Mouse (Mus musculus): Measurements from ENCODE around the gene Kcnj8.

Kcnj8 gene

DNA sequence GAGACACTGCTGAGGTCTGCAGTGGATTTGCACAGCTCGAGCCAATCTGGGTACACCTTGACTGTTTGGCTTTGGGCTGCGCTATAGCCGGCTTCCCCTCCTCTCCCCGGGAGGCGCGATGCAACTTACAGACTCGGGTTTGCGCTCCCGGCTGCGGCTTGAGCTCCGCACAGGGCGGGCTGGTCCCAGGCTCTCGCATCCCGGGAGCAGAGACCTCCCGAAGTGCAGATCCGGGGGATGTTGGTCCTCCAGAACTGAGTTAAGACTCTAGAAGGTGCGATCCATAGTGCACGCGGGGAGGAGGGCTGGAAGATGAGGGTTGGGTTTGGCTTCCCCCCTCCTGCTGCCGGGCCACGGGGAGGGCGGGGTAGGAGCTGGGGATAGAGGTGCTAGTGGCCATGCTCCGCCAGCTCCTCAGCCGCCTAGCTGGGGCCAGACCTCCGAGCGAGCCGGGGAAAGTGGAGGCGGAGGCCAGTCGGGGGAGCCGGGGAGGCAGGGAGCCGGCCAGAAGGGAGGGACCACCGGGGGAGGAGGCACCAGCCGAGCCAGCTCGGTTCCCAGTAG, at the start of gene Kcnj8:
Gene Kcnj8, minus strand, starts transcription at position 560 of the 564 bp plus-strand sequence.
- DNase-seq: peak; percentile 42 to 53

GRCm38 (mm10) chr6:142616659-142617058, 45.2 kb upstream of the Kcnj8 start:
- no peak for DNase-seq

DNA sequence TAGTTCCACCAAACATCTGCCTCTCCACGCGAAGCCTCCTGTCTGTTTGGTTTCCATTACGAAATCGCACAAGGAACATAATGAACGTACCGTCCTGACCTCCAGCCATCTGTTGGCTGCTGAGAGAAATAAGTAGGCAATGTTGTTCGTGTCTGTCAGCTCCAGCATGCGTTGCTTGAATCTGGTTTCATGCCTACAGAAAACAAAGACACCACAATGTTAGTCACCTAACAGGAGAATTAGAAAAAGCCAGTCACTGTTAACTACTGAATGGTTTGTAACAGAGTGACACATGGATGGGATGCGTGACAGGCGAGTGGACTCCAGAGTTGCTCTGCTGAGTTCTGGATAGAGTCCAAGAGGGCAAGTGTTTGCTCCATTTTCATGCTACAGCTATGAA, 42.9 kb upstream of the Kcnj8 start:
- peak; percentile 26 to 28 for DNase-seq

- DNase-seq: peak in 1 of 2 experiments; percentile 6
Measured at GRCm38 (mm10) chr6:142612366-142612765, 41.0 kb upstream of the Kcnj8 start.

DNA sequence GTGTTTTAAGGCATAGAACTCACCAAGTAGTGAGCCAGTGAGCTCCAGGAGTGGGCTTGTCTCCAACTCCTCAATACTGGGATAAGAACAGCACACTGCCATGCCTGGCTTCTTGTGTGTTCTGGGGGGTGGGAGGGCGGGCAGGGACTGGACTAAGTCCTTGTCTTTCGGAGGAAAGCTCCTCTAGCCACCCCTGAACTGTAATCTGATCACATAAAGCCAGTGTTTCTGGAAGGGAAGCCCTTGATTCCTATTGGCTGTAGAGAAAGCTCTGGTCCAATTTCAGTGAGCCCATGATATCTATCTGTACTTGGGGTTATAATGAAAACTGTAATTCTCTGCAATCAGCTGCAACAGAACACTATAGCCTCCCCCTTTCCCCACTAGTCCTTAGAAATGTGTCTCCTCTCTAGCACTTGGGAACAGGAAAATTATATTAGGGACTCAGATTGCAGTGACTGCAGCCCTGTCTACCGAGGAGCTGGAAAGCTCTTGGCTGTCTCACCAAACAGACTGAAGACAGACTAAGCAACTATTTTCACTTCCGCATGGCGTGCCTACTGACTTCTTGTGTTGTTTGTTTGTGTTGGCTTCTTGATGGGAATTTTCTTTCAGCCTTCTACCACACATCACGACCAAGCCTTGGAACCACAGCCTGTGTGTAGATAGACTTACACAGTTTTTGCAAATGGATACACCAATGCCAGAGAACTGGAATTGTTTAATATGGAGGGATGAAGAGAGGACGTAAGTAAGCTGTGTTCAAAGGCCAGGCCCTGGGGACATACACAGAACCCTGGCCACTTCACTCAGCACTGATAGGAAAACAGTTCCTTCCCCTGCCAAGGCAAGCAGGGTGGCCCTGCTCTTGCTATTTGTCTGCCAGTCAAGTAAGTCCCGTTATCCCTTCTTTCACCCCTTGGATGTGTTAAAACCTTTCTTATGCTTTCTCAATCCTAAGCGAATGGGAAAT, 38.3 kb upstream of the Kcnj8 start:
- no peak for DNase-seq

- DNase-seq: no peak
Measured at GRCm38 (mm10) chr6:142607080-142607479, 35.7 kb upstream of the Kcnj8 start.

DNA sequence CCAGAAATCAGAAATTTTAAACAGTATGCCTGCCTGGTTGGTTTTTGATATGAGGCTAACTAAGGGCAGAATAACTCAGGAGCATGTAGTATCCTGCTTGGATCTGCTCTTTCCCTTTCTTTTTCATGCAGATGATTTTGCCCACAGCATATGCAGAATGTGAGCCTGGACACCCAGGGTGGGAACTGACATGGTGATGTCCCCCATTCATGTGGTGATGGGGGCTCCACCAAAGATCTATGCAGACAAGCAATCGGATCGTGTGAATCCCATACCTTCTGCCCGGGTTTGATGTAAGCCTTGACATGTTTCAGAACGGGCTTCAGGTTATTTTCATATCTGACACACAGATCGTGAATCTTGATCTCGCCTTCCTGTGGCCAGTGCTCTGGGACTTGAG, 31.4 kb upstream of the Kcnj8 start:
- no peak for DNase-seq

- no peak for DNase-seq
Measured at GRCm38 (mm10) chr6:142578831-142579230, 7.4 kb upstream of the Kcnj8 start.

DNA sequence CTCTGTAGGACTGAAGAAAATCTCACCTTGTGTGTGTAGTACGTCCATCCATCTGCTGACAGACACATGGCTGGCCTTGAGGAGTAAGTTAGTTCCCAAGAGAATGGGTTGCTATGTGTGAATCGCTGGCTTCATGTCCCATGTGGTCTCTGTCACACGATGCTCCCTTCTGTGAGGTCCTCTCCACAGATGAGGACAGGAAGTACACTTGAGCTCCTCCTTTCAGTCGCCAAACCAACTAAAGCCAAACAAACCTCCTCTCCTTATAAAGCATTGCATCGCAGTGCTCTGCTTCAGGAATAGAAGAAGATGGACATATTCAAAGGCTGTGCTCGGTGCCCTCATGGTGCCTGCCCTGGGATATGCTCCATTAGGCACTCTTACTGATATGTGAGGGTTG, 6.4 kb upstream of the Kcnj8 start:
- no peak for DNase-seq

- DNase-seq: no peak
Measured at GRCm38 (mm10) chr6:142572876-142573275, 1.5 kb upstream of the Kcnj8 start.

DNA sequence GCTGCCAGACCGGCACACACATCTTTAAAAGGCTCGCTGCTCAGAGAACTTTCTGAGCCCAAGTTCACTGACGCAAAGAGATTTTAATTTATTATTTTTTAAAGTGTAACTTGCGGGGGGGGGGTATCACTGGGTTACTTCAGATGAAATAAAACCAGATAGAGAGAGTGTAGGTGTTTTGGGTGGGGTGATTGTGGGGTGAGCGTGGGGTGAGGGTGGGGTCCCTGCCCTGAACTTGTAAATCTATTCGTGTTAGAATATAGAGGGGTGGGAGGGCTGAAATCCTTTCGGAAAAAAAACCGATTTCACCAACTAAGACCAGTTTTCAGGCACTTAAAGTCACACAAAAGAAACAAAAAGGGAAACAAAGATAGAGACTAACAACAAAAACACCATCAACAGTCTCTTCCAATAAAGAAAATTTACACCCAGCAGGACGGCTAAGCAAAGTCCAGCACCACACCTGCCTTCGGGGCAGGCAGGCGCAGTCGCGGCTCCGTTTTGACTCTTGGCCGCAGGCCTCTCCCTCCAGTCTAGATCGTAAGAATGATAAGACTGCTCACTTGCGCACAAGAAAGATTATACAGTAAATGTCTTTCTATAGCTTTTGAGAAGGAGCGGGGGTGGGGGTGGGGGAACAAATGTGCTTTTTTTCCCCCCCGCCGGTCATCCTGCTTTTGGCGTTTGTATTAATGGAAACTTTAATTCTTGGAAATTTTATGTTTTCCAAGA, 381 bp upstream of the Kcnj8 start:
- peak in 1 of 2 experiments; percentile 16 for DNase-seq

GRCm38 (mm10) chr6:142570046-142570770, 1.2 kb downstream of the Kcnj8 start:
- DNase-seq: peak; percentile 16

- no peak for DNase-seq
Measured at GRCm38 (mm10) chr6:142568713-142569357, 2.6 kb downstream of the Kcnj8 start.

DNA sequence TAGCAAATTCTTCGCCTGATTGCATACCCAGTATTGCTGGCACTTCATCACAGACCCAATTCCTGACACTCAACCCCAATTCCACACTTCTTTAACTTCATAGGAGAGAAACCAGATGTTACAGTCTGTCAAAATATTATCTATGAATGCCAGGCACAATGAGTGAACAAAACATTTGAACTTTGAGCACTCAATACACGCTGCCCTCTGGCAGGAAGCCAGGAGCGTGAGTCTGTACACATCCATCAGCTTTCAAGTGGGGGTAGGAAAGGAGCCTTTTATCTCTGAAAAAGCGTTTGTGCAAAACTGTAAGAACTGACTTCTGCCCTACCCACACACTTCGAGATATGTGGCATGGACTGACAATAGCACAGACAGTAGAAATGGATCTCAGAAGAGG, 4.0 kb downstream of the Kcnj8 start:
- no peak for DNase-seq

DNA sequence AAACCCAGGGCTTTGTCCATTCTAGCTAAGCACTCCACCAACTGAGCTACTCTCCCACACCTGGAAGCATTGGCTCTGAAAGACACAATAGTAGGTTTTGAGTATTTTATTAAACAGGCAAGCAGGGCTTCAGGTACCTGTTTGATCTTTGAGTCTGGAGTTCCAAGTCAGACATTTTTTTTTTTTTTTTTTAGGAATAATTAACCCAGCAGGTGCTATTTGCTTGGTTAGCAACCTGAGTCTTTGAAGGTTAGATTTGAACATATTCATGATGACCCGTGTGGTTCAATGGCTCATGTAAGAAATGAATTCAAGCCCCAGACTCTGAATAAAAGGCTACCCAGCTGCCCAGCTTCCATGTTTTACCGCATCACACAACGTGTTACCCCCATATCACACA, 6.7 kb downstream of the Kcnj8 start:
- no peak for DNase-seq

DNA sequence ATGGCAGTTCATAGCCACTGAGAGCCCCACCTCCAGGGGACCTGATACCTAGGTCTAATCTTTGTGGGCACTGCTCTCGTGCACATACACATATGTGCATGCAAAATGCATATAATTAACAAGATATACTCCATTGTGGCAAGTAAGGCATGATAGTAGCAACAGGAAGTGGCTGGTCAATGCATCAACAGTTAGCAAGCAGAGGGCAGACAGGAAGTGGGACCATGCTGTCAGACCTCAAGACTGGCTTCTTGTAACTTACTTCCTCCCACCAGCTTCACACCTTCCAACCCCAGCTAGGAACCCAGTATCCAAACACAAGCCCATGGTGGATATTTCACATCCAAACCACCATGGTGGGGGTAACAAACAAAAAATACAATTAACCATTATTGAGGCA, 10.3 kb downstream of the Kcnj8 start:
- no peak for DNase-seq

DNA sequence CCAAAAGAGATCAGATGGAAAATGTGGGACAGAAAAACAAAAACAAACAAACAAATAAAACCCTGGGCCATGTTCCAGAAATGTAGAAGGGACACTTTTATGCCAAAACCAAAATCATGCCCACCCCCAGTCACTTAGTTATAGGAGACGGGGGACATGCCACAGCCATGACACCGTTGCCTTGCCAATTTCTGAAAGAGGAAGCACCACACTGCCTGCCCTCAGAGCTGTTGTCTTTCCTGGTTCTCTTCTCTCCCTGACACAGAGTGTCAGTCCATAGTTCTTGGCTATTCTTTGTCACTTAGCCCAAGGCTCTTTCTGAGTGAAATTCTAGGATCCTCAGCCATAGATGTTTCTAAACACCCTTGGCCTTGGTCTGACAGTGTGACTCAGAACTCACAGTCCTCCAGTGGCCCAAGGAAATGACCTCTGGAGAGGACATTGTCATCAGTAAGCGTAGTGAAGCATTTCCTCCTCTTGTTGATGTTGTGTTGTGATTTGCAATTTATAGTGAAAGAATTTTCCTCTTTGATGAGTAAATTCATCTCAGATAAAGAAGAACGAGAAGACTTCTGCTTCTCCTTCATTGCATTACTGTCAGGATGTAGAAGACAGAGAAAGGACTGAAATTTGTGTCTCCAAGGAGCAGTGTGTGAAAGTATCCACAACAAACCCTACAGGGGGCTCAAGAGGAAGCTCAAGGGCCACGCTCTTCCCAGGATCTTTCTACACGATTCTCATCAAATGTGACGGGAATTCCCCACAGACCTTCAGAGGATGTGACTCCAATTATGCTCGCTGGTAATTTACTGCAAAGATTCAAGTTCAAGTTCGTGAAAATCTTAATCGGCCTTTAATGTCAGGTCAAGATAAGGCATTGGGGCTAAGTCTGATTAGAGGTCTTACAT, 12.4 kb downstream of the Kcnj8 start:
- DNase-seq: no peak

GRCm38 (mm10) chr6:142558076-142558475, 13.3 kb downstream of the Kcnj8 start:
- DNase-seq: no peak

GRCm38 (mm10) chr6:142555988-142556387, 15.4 kb downstream of the Kcnj8 start:
- no peak for DNase-seq

GRCm38 (mm10) chr6:142551482-142551881, 19.9 kb downstream of the Kcnj8 start:
- peak in 1 of 2 experiments; percentile 20 for DNase-seq

GRCm38 (mm10) chr6:142550871-142551270, 20.5 kb downstream of the Kcnj8 start:
- DNase-seq: no peak

Measured in cerebellum, postnatal 25 days (tissue).